Mouse (Mus musculus) spleen, postnatal 4 days (tissue): ENCODE results near the gene Zfp365.

Source experiments
- DNase-seq, 2 experiments: peaks; one replicate each; pipeline ENCODE4 v3.0.0; 2022; ENCODE audit warnings: low spot score in 2 of 2

Zfp365 gene

DNA sequence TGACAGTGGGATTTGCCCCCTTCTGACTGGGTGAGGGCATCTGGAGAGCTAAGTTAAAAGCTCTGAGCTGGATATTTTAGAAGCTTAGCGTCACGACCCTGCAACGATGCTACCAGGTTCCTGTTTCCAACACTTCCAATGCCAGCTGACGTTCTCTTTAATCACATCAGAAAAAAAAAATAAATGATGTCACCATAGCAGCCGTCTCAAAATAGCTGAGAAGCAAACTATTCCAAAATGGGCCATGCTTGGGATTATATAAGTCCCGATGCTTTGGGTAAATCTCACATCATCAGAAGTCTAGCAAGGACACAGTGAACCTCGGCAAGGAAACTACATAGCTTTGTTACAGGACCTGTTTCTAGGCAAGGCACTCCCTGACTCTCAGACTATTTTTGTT is 9.1 kb downstream of the Zfp365 start:
- DNase-seq = no peak

DNA sequence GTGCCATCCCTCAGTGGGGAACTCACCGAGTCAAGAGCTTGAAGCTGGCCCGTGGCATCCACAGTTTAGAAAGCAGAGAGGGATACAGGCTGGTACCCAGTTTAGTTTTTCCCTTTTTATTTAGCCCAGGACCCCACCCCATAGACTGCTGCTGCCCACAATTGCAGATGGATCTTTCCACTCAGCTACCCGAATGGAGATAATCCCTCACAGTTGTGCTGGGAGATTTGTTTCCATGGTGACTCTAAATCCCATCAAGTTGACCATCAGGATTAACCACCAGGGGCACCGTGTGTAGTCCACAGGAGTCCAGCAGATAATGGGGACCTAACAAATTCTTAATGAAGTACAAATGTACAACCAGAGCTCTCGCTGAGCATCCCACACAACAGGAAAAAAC is 11.3 kb downstream of the Zfp365 start:
- no peak for DNase-seq

DNA sequence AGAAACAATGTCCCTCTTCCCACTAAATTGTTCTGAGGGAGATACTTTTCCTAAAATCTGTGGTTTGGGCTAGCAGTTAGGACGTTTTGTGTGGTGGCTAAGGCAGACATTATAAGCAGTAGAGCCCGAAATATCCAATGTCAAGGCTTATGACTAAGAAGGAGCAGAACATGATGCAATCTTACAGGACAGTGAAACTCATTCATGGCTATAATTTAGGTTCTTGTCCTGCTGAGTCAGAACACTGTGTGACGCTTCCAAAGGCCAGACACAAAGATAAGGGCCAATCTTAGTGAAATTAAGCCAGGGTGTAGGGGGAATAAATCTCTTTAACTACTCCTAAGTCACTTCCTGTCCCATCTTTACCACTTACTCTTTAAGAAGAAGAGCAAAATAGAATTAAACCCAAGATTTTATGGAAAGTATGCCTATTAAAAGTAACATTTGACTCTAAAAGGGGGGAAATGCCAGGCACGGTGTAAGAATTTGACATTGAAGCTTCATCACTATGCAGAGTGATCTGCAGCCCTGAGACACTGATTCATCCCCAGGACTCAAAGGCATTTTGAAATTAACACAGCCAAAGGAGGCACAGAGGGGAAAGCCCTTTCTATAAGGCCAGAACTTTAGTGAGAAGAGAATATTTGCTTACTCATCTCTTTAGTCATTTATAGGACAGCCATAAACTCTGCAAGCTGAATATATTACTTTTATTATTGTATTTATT is 13.3 kb downstream of the Zfp365 start:
- DNase-seq = no peak

DNA sequence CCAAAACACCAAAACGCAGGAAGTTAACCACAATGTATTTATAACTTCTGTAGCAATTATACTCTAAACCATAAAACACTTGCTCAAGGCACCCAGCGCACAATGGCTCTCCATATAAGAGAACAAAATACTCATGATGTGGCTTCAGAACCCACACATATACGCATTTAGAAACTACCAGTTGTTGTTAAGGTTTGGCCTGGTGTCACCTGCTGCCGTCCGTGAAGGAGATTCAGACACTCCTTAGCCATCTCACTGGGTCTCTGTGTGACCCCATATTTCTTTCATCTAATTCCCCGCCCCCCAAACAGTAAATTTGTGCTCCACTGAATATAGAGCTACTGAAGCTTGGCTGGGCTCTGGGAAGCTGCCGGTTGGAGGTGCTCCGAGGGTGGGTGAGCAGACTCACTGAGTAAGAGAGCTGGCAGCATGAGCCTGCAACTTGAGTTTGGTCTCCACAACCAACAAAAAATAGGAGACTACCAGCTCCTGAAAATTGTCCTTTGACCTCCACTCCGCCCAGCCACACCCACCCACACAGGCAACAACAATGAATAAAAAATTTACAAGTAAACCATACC is 14.0 kb downstream of the Zfp365 start:
- DNase-seq = no peak

DNA sequence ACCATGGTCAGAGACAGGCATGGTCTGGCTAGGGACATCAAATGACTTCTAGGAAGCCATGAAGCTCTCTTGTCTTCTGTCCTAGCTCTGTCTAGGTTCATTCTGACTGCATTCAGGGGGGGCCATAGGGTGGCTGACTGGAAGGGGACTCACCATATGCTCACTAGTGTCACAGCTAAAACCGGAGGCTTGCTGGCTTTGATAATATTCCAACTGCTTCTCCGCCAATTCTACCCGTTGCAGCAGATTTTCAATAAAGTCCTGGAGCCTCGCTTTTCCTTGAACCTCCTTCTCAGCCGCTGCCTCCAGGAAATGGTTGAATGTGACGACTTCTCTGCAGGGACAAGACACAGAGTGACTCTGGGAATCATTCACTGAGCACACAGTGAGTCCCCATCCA is 15.2 kb downstream of the Zfp365 start:
- no peak for DNase-seq

DNA sequence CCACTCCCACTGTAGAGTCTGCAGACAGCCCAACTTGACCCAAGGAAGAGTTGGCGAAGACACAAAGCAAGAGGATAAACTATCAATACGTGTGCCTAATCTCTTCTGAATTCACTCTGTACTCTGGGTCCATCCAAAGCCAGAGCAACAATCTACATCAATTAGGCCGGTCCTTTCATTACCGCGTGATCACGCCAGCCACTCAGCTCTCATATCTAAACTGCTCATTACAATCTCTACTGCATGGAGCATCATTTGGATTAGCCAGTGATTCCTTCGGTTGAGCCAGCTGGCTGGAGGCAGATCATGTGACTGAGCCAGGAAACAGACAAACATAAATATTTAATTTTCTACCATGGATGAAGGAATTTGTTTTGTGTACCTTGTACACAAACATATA is 17.8 kb downstream of the Zfp365 start:
- no peak for DNase-seq

DNA sequence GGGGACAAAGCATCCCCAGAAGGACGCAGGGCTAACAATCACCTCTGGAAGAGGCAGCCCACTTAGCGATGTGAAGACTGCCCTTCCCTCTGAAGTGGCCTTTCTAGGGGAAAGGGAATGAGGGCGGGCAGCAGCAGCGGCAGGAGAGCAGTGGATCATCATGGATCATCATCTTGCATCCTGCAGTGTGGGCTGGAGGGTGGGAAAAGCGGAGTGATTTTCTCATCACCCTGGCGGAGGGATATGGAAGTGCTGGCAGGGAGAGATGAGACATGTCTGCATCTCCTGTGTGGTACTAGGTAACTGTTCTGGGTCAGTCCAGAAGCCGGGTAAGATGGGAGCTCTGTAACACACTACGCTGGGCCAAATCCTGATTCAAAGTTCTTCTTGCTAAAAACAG is 18.4 kb downstream of the Zfp365 start:
- no peak for DNase-seq

DNA sequence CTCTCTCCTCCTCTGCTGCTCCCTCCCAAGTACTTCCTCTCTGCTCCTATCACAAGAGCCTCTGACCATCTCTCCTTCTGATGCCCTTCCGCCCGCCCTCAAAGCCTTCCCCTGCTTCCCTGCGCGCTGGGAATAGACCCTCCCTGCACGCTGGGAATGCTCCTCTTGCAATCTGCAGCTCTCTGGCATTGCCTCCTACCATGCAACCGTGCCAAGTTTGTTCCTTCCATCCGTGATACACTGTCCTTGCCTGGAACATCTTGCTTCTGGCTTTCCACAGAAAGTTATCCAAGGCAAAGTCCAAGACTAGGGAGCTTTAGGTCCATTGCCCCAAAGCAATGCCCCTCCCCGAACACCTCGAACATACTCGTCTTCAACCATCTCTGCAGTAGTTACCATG is 19.2 kb downstream of the Zfp365 start:
- no peak for DNase-seq

DNA sequence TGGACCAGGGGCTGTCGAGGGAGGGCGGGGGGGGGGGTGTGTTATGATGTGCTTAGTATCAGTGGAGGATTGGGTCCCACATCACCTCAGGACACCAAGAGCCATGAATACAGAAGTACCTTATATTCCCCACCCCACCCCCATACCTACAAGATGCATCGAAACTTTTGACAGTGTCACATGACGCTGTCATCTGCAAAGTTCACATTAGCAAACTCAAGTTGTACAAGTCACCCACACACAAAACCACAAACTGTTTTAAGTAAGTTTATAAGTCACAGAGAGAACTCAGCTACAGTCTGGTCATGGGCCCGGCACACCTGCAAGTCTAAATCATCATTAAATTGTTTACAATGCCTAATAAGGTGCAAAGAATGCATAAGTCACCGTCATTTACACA is 21.3 kb downstream of the Zfp365 start:
- no peak for DNase-seq

DNA sequence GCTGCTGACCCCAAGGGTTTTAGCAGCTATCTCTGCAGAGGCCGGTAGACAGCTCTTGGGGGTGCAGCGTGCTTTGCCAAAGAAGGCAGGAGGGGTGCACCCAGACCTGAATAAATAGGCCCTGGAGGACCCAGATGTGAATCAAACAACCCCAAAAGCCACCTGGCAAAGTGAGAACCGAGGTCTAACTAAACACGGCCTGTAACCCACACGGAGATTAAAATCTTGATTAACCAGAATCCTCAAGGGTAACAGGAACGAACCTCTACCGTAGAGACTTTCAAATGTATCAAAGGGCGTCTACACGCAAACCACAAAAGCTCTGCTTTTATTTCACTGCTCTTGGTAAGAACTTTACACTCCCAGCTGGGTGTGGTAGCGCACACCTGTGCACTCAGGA is 24.5 kb downstream of the Zfp365 start:
- no peak for DNase-seq

DNA sequence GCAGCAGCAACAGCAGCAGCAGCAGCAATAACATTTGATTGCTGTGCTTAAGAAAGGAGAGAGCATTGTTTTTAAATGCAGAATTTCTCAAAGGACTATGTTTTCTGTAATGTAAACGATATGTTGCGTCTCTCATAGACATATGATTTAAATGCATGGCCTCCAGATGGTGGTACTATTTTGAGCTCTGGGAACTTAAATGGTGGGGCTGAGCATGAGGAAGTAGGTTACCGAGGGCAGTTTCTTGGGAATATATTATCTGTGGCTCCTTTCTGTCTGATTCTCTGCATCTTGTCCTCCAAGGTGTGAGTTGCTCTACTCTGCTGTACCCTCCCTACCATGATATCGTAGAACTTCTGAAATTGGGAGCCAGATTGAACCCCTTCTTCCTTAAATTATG is 31.8 kb downstream of the Zfp365 start:
- DNase-seq = no peak

DNA sequence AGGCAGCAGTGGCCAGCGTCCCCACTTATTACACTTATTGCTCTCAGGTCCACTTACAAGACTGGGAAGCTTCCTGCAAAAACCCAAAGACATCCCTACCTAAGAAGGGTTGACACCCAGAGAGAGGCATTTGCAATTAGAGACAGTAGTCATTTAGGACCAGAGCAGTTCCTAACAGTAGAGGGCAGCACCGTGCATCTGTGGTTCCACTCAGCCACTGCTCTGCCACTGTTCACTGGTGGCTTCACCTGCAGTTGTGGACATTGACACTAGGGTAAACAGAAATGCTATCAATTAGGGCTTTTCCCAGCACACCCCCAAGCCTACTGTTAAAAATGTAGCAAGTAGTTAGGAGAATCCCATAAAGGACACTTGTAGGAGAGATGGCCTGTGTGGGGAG is 40.7 kb downstream of the Zfp365 start:
- DNase-seq = peak; percentile 53 to 82

DNA sequence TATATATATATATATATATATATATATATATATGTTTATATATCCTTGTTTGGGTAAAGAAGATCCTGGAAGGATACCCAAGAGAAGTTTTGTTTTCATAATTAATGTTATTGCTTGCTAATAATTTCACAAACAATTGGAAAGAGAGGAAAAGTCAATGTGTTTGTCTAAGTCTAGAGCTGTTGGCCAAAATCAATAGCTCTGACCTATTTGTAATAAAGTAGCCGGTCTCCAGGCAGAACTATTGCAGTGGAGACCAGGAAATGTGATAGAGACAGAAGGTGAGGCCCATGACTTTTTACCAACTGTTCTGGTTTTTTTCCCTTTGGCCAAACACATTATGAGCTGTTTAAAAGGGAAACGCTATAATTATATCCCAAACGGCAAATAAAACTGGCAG is 44.2 kb downstream of the Zfp365 start:
- DNase-seq = no peak

DNA sequence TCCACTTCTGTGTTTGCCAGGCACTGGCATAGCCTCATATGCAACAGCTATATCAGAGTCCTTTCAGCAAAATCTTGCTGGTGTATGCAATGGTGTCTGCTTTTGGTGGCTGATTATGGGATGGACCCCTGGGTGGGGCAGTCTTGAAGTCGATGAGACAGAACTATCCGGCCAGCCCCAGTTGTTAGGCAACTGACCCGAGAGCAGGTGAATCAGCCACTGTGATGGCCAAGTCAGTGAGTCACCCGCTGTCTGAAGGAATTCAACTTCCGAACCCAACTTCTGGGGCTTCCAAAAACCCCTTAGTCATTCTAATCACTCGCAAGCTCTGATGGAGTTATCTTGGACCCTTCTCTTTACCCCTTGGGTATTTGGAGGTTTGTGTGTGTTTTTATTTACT is 46.6 kb downstream of the Zfp365 start:
- DNase-seq = no peak

DNA sequence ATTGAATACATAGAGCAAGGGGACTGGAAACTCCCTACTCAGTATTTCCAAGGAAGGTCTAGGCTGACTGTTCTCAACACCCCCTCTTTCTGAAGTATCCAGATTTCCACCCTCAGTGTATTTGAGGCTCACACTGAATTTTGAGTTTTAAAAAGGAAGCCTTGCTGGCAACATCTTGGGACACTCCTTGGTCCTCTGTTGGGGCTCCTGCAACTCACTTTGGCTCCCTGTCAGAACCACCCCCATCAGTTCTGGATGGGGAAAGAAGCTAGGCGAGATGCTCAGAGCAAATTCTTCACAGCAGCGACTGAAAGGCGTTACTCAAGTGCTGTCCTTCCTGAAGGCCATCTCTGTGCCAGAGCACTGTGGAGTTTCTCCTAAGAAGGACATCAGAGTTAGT is 47.4 kb downstream of the Zfp365 start:
- DNase-seq = no peak

DNA sequence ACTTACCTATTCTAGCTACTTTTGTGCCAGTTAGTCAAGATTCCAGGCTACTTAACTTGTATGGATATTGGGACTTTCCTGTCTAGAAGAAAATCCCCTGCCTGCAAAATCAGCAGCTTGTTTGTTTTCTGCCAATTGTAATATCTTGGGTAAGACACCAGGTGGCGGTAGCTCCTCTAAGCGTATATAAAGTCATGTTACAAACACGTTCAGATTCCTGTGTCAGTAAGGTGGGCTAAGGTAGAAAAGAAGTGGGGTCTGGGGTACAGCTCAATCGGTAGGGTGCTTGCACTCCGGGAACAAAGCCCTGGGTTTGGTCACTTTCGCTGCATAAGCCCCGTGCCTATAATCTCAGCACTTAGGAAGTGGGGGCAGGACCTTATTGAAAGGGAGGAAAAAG is 50.1 kb downstream of the Zfp365 start:
- no peak for DNase-seq

DNA sequence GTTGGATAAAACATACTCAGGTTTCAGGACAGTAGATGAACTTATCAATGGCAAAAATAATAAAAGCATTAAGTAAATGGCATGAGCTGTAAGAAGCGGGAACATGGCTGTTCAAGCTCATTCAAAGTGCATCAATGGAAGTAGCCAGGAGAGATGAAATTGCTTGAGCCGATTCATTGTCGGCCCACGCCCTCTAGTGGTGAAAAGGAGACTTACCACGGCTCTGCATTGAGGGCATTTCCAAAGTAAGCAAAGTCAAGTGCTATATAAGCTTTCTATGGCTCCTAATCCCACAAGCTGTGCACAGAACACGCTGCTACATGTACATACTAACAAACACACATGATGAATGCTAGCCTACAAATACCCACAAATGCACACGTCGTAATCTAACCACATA is 53.6 kb downstream of the Zfp365 start:
- DNase-seq = peak; percentile 62 to 81

DNA sequence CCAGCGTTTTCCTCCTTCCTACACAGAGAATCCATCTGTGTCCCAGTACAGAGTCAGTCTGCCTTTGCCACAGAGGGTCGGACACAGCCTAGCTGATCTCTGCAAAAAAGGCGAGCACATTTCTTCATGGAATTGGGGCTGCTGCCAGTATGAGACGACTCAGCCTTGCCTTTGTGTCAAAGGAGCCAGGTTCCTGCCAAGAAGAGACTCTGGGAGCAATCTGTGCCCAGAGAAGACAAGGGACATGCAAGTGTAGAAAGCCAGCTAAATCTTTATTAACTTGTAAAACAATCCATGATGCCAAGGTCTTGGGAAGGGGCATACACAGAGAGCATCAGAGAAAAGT is 54.9 kb downstream of the Zfp365 start:
- no peak for DNase-seq

DNA sequence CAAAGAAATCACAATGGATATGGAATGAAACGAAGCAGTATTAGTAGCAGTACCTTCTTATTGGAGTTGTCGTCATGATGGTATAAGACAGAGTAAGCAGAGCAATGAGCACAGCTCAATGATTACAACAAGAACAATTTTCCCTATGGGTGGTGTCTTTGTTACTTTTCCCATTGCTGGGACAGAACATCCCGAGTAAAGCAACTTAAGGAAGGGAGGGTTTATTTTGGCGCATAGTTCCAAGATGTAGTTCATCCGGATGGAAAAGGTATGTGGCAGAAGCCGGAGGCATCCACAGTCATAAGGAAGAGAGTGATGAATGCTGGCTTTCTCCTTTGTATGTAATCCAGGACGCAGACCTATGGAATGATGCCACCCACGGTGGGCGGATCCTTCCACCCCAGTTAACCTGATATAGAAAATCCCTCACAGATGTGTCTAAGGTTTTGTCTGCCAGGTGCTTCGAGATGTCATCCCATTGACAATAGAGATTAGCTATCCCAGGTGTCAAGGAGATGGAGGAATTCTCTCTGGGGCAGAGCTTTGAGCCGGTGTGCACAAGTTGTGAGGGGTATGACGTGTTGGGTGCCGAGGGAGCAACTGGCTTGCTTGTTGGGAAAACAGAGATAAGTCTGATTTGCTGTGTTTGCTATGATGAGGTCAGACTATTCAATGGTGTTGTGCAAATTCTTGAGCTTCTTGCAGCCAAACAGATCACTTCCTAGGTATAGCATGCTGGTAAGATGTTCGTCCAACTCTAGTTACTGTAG is 55.5 kb downstream of the Zfp365 start:
- no peak for DNase-seq

DNA sequence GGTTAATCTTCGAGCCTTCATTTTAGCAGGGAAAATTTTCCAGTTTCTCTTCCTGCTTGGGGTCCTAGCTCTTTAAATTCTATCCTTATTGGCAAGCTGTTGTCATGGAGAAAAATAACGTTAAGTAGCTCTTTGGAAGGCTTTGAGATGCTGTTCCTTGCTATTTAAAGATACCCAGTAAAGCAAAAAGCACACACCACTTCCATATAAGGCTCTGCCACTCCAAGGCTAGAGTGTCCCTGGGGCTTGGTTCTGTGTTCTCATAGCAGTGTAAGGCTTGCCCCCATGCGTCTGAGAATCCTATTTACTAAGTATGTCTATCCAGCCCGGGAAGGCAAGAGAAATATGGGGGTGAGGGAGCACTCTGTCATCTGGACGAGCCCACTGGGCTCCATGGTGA is 56.7 kb downstream of the Zfp365 start:
- no peak for DNase-seq

DNA sequence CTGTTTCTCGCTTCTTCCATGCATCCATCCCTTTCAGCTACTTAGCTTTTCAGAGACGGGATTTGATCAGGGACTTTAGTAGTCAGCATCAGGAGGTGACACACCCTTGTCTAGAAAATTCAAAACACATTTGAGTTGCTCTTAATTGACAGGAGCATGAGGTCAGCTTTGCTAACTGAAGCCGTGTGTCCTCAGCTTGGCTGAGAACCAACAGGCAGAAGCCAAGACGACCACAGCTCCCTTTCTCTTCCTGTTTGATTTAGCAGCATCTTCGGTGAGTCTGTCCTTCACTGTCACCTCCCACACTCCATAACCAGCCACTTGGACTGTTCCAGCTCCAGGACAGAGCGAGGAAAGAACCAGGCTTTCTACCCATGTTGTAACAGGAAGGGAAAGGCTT is 60.1 kb downstream of the Zfp365 start:
- DNase-seq = no peak

DNA sequence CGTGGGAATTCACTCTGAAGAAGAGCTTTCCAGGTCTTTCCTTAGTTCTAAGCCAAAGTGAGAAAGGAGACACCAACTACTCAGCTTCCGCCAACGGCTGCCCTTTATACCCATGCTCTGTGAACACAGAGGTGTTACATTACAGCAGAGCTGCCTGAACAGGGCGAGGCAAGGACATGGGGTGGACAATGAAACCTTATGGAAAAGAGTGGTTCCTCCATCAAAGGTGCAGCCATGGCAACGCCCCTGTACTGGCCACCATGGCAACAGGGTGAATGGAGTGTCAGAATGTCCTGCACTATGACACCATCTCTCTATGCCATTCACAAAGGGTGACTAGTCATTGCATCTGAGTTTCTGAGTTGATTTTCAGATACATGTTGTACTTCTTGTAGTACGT is 61.4 kb downstream of the Zfp365 start:
- no peak for DNase-seq

DNA sequence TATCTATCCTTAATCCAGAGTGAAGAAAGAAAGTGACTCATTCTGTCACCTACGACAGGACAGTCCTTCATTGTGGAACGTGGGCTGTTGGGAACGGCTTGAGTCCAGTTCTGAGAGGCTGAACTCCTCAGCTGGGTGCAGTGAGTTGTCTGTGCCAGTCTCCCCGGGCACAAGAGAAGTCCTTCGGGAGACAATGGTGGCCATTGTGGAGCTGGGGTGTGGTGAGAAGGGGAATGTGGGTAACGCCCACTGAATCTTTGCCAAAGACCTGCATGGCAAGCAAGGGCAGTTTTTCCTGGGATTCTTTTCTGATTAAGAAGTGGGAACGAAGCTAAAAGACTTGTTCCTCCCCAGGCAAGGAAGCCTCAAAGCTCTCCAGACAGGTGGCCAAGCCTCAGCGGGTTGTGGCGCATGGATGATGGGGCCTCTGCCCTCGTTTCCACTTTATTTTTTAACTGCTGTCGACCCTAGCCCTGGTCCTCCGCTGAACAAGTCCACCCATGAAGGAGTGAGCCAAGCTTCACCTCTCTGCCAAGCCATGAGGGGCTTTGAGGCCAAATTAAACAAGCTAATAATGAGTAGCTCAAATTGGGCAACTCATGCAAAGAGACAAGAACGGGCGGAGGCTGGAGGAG is 66.3 kb downstream of the Zfp365 start:
- no peak for DNase-seq
